Mouse (Mus musculus): ENCODE measurements around the gene Tlr5. TPM values are rescaled to one million over a fixed set of nuclear protein-coding genes. Genes with fewer than 3 reads are reported as not detected.

Gene Tlr5
- polyA plus RNA-seq, 1 experiment from 2014 or later, result 1.2 TPM

GRCm38 (mm10) chr1:182987801-182988200 lies 33.2 kb downstream of the Tlr5 start:
- Histone ChIP-seq H3K36me3 (ENCODE audit: control insufficient read depth, insufficient read depth, low read length) (no peaks in the 10 kb centered on the region), H3K27me3 (ENCODE audit: control insufficient read depth, insufficient read depth, low read length) (no peaks in the 10 kb centered on the region), H3K9ac (ENCODE audit: low read length) (no peak overlapping the region), H3K4me3 (ENCODE audit: low read depth, low read length) (no peak overlapping the region), H3K4me2 (replicated peaks; ENCODE audit: low read depth) (no peak overlapping the region), H3K27ac (replicated peaks) (no peak overlapping the region), H3K9me3 (ENCODE audit: control insufficient read depth, low read length) (no peaks in the 10 kb centered on the region), H3K4me1 (replicated peaks; ENCODE audit: control insufficient read depth, insufficient read depth) (0 out of 2 replicates have a peak, but pooled peaks cover 2% of the 10 kb centered on the region)
- 84% methylated on average over 13 of the region's 13 CpGs for whole genome bisulfite sequencing
- no peak for DNase-seq (ENCODE audit: low spot score)
- TF ChIP-seq CTCF (IDR thresholded peaks at IDR 0.05; ENCODE audit: low read depth) (no peak), EP300 (optimal IDR thresholded peaks at IDR 0.05) (no peak)
- ATAC-seq (ENCODE audit: low FRiP score, low TSS enrichment), result no peak

- H3K9me3 ChIP-seq (ENCODE audit: control insufficient read depth, low read length), result no peaks in the 10 kb centered on the region
- WGBS, result 59% methylated on average over 3 of the region's 3 CpGs
- no peak overlapping the region for H3K4me2 ChIP-seq (replicated peaks; ENCODE audit: low read depth)
- no peak overlapping the region for H3K4me3 ChIP-seq (ENCODE audit: low read depth, low read length)
- ATAC-seq (ENCODE audit: low FRiP score, low TSS enrichment) (no peak), DNase-seq (ENCODE audit: low spot score) (no peak)
- no peak overlapping the region for H3K9ac ChIP-seq (ENCODE audit: low read length)
- H3K27ac ChIP-seq (replicated peaks), result no peak overlapping the region
- no peaks in the 10 kb centered on the region for H3K36me3 ChIP-seq (ENCODE audit: control insufficient read depth, insufficient read depth, low read length)
- 0 out of 2 replicates have a peak, but pooled peaks cover 2% of the 10 kb centered on the region for H3K4me1 ChIP-seq (replicated peaks; ENCODE audit: control insufficient read depth, insufficient read depth)
- TF ChIP-seq EP300 (optimal IDR thresholded peaks at IDR 0.05), result no peak
- TF ChIP-seq CTCF (IDR thresholded peaks at IDR 0.05; ENCODE audit: low read depth), result no peak
- no peaks in the 10 kb centered on the region for H3K27me3 ChIP-seq (ENCODE audit: control insufficient read depth, insufficient read depth, low read length)
Observed at GRCm38 (mm10) chr1:182988646-182989045, 34.1 kb downstream of the Tlr5 start.

- TF ChIP-seq CTCF (IDR thresholded peaks at IDR 0.05; ENCODE audit: low read depth) (no peak), EP300 (optimal IDR thresholded peaks at IDR 0.05) (no peak)
- 74% methylated on average over 14 of the region's 14 CpGs for WGBS
- no peak for DNase-seq (ENCODE audit: low spot score)
- H3K9me3 ChIP-seq (ENCODE audit: control insufficient read depth, low read length), result no peaks in the 10 kb centered on the region
- no peak overlapping the region for H3K9ac ChIP-seq (ENCODE audit: low read length)
- no peaks in the 10 kb centered on the region for H3K36me3 ChIP-seq (ENCODE audit: control insufficient read depth, insufficient read depth, low read length)
- H3K4me2 ChIP-seq (replicated peaks; ENCODE audit: low read depth), result no peak overlapping the region
- H3K4me3 ChIP-seq (ENCODE audit: low read depth, low read length), result no peak overlapping the region
- 0 out of 2 replicates have a peak, but pooled peaks cover 2% of the 10 kb centered on the region for H3K4me1 ChIP-seq (replicated peaks; ENCODE audit: control insufficient read depth, insufficient read depth)
- ATAC-seq (ENCODE audit: low FRiP score, low TSS enrichment), result peak; percentile 41; the same call in 1 of the 2 replicates
- no peak overlapping the region for H3K27ac ChIP-seq (replicated peaks)
- H3K27me3 ChIP-seq (ENCODE audit: control insufficient read depth, insufficient read depth, low read length), result no peaks in the 10 kb centered on the region
Observed at GRCm38 (mm10) chr1:182990092-182990762, 35.6 kb downstream of the Tlr5 start.

GRCm38 (mm10) chr1:182991002-182991778 lies 36.6 kb downstream of the Tlr5 start:
- H3K4me1 ChIP-seq (replicated peaks; ENCODE audit: control insufficient read depth, insufficient read depth), result 0 out of 2 replicates have a peak, but pooled peaks cover 2% of the 10 kb centered on the region
- no peaks in the 10 kb centered on the region for H3K9me3 ChIP-seq (ENCODE audit: control insufficient read depth, low read length)
- no peak overlapping the region for H3K27ac ChIP-seq (replicated peaks)
- no peak overlapping the region for H3K9ac ChIP-seq (ENCODE audit: low read length)
- ATAC-seq (ENCODE audit: low FRiP score, low TSS enrichment), result peak; percentile 72
- H3K4me3 ChIP-seq (ENCODE audit: low read depth, low read length), result no peak overlapping the region
- WGBS, result 8% methylated on average over 7 of the region's 7 CpGs
- no peaks in the 10 kb centered on the region for H3K27me3 ChIP-seq (ENCODE audit: control insufficient read depth, insufficient read depth, low read length)
- no peak overlapping the region for H3K4me2 ChIP-seq (replicated peaks; ENCODE audit: low read depth)
- H3K36me3 ChIP-seq (ENCODE audit: control insufficient read depth, insufficient read depth, low read length), result no peaks in the 10 kb centered on the region
- peak; percentile 70 for DNase-seq (ENCODE audit: low spot score)
- TF ChIP-seq CTCF (IDR thresholded peaks at IDR 0.05; ENCODE audit: low read depth) (peak; percentile 99), EP300 (optimal IDR thresholded peaks at IDR 0.05) (no peak)

Other genes with a start within 250 kb of the Tlr5 start
- gene Ccdc185, start 205.6 kb upstream of the Tlr5 start, polyA plus RNA-seq (2015; fragmentation: Nextera tagmentation; extraction: Ambion mirVana), result not detected in 2 replicates
- gene Susd4, start 190.9 kb upstream of the Tlr5 start, polyA plus RNA-seq (2015; fragmentation: Nextera tagmentation; extraction: Ambion mirVana), result 8.2 and 9.8 TPM in 2 replicates